Mouse (Mus musculus) spleen, adult 18-20 months (tissue): ENCODE results near the gene Sec61a2.

Experiments
- DNase-seq, 2 experiments: peaks; one replicate each; pipeline ENCODE4 v3.0.0; 2022; ENCODE audit warnings: mixed read lengths in 2 of 2

Gene Sec61a2

GRCm38 (mm10) chr2:5877446-5877845 lies 17.8 kb downstream of the Sec61a2 start:
- DNase-seq = no peak

GRCm38 (mm10) chr2:5869746-5870145 lies 25.5 kb downstream of the Sec61a2 start:
- DNase-seq = no peak

GRCm38 (mm10) chr2:5867681-5868080 lies 27.6 kb downstream of the Sec61a2 start:
- DNase-seq = no peak

- DNase-seq = no peak
Measured at GRCm38 (mm10) chr2:5862834-5863233, 32.4 kb downstream of the Sec61a2 start, which contains the start of gene Gm13199. Gm13199 (minus strand) TSS chr2:5862934.

- DNase-seq = no peak
Measured at GRCm38 (mm10) chr2:5851866-5852265, 43.4 kb downstream of the Sec61a2 start.

- DNase-seq = no peak
Measured at GRCm38 (mm10) chr2:5851116-5851515, 44.1 kb downstream of the Sec61a2 start.

GRCm38 (mm10) chr2:5845826-5846225 lies 49.4 kb downstream of the Sec61a2 start:
- DNase-seq = no peak

- DNase-seq = peak; percentile 70 to 78
Measured at GRCm38 (mm10) chr2:5844873-5845631, 50.2 kb downstream of the Sec61a2 start, which contains the start of the genes Nudt5 and Cdc123. Nudt5 (plus strand) TSS chr2:5845019. Cdc123 (minus strand) TSS chr2:5845164.

GRCm38 (mm10) chr2:5844181-5844872 lies 50.9 kb downstream of the Sec61a2 start:
- DNase-seq = no peak

- no peak for DNase-seq
Measured at GRCm38 (mm10) chr2:5840815-5841214, 54.4 kb downstream of the Sec61a2 start.

- no peak for DNase-seq
Measured at GRCm38 (mm10) chr2:5825265-5825913, 69.8 kb downstream of the Sec61a2 start.

GRCm38 (mm10) chr2:5824685-5825084 lies 70.5 kb downstream of the Sec61a2 start:
- no peak for DNase-seq

GRCm38 (mm10) chr2:5824213-5824612 lies 71.0 kb downstream of the Sec61a2 start:
- DNase-seq = no peak

GRCm38 (mm10) chr2:5822449-5822848 lies 72.8 kb downstream of the Sec61a2 start:
- DNase-seq = no peak

GRCm38 (mm10) chr2:5821264-5821663 lies 74.0 kb downstream of the Sec61a2 start:
- no peak for DNase-seq
